Mouse (Mus musculus) gastrocnemius, postnatal 10 days (tissue): ENCODE data around the gene Clic3. TPM values are rescaled to one million over a fixed set of nuclear protein-coding genes. Genes with fewer than 3 reads are reported as not detected.

Experiments used
- DNase-seq: peaks from one replicate; pipeline ENCODE4 v3.0.0; 2021; ENCODE audit warnings: mixed read lengths
- total RNA-seq, 2 experiments: library from RNA; stranded (reverse); gene quantifications; 2 replicates each; pipeline ENCODE4 v1.2.3; 2021

Gene Clic3
- total RNA-seq, 2 experiments from 2014 or later = 0.52 TPM; not detected in 1

GRCm38 (mm10) chr2:25480541-25480940 lies 23.9 kb downstream of the Clic3 start:
- no peak for DNase-seq

DNA sequence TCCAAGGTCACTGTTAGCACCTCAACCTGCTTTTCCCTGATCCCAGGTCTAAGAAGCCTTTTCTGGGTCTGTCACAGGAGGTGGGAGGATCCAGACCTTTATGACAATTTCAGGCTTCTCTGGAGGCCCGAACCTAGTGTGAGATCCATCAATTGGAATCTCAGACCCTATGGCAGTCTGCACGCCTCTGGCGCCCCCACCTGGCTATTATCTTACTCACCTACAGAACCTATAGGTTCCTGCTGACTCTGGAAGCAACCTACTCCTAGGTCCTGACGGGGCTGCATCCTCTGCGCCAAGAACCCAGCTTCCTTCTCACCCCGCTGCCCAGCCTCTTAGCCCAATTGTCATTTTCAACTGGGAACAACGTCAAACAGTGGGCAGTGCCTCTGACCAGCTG lies 26.3 kb downstream of the Clic3 start:
- no peak for DNase-seq

DNA sequence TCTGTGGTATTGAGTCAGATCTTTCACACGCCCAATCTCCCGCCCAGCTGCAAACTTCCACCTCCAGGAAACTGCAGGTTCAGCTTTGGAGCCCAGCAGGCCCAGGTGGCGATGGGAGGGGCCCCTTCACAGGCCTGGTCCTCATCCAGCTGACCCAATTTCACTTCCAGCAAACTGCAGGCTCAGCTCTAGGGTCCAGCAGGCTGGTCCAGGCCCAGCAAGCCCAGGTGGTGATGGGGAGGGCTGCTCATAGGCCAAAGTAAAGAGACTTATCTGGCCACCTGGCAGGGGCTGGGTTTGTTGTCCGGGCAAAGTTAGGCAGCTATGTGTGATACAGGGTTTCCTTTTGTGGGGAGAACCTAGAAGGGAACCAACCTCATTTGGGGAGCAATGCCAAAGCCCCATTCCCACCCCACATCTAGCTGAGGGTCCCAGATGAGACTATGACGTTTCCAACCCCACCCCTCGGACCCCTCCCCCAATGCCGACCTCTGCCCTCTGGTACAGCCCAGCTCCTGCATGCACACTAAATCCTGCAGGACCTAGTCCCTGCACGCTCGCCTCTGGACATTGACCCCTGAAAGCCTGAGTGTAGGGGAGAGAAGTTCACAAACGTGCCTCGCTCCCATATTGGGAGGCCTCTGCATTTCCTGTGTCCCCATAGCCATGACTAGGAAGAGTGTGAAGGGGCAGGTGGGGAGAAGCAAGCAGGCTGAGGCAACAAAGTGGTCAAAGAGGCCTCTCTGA lies 28.4 kb downstream of the Clic3 start:
- DNase-seq = no peak

GRCm38 (mm10) chr2:25487965-25488670 lies 31.5 kb downstream of the Clic3 start:
- DNase-seq = no peak

GRCm38 (mm10) chr2:25488671-25489068 lies 32.0 kb downstream of the Clic3 start:
- no peak for DNase-seq

GRCm38 (mm10) chr2:25492988-25493387 lies 36.4 kb downstream of the Clic3 start:
- no peak for DNase-seq

GRCm38 (mm10) chr2:25493476-25493961 lies 36.9 kb downstream of the Clic3 start, which contains the start of gene Lcn12:
Gene Lcn12, minus strand, starts transcription at chr2:25493911.
- no peak for DNase-seq

DNA sequence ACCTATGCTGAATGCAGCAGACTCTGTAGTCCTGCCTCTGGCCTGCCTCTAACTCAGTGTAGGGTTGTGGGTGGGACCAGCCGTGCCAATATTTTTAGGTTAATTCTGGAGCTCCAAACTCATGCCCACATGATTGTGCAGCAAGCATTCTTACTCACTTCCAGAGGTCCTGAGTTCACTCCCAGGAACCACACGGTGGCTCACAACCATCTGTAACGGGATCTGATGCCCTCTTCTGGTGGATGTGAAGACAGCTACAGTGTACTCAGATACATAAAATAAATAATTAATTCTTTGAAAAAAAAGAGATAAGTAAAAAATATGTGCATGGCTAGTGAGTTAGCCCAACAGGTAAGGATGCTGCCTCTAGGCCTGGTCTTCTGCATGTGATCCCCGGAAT lies 39.8 kb downstream of the Clic3 start:
- no peak for DNase-seq

- DNase-seq = no peak
Measured at GRCm38 (mm10) chr2:25497846-25498575, 41.4 kb downstream of the Clic3 start.

- DNase-seq = no peak
Measured at GRCm38 (mm10) chr2:25498622-25499478, 42.2 kb downstream of the Clic3 start.

DNA sequence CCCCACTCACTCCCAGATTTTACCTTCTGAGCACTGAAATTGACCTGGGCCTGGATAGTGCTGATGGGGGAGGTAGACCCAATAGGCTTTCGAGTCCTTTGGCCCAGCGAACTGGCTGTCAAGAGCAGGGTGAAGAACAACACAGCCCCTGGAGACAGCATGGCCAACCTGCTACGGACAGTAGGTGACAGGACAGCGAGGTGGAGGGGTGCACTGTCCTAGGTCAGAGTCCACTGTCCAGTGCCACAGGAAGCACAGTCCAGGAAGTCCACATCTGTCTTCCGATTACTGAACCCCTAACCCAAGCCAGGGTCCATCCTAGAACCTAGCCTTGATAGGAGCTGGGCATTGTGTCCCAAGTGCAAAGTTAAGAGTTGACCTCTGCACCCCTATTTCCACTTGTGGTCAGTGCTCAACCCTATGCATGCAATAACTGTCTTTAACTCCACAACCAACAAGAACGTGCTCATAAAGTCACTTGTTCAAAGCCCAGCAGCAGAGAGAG lies 43.5 kb downstream of the Clic3 start:
- DNase-seq = no peak

DNA sequence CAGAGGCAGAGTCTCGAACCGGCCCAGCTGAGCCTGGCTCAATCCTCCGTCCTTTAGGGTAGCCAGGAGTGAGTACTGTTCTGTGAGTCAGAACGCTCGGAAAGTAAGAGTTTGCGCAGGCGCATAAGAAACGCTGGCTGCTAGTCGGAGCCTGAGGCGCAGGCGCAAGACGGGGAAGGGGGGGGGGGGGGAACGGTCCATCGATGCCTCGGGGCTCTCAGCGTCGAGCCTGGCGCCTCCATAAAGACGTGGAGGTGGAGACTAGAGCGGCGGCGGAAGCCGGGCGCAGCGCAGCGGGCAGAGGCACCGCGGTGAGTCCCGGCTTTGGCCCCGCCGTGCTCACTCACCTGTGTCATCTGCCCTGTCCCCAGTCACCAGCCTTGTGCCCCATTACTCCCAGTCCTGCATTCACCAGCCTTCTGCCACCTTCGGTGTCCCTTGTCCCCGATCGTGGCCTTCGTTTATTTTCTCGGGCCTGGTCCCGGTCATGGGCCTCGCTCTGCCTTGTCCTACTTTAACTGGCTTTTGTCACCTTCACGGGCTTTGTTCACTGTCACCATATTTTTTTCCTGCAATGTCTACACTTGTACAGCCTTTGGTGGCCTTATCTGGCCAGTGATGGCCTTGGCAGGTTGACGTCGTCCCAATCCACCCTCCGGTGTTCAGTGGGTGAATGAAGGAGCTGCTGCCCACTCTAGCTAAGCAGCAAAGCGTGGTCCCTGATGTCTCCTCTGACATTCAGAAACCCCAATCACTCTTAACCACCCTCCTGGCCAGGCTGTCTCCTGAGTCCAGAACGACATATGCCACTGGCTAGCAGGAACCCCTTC lies 44.2 kb downstream of the Clic3 start, which contains the start of gene Fbxw5:
Gene Fbxw5 (plus strand): TSS at position 175 of the 830 bp plus-strand sequence.
- DNase-seq = peak; percentile 82

GRCm38 (mm10) chr2:25501593-25502486 lies 45.2 kb downstream of the Clic3 start, which contains the start of gene C8g:
Gene C8g, minus strand, starts transcription at chr2:25501719.
- no peak for DNase-seq

DNA sequence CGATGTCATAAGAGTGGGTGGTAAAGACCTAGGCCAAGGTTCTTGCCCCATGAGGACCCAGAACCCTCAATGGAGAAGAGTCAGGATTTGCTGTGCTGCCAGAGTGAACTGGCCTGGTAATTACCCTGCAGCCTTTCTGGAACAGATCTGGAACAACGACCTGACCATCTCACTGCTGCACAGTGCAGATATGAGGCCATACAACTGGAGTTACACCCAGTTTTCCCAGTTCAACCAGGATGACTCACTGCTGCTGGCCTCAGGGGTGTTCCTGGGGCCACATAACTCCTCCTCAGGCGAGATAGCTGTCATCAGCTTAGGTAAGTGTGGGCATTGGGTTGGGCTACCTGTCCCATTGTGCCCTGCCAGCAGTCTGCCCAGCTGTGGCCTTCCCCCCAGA lies 46.1 kb downstream of the Clic3 start:
- no peak for DNase-seq

- no peak for DNase-seq
Measured at GRCm38 (mm10) chr2:25504538-25504937, 47.9 kb downstream of the Clic3 start.

- no peak for DNase-seq
Measured at GRCm38 (mm10) chr2:25505000-25505399, 48.4 kb downstream of the Clic3 start.

GRCm38 (mm10) chr2:25505860-25506259 lies 49.2 kb downstream of the Clic3 start:
- DNase-seq = no peak

DNA sequence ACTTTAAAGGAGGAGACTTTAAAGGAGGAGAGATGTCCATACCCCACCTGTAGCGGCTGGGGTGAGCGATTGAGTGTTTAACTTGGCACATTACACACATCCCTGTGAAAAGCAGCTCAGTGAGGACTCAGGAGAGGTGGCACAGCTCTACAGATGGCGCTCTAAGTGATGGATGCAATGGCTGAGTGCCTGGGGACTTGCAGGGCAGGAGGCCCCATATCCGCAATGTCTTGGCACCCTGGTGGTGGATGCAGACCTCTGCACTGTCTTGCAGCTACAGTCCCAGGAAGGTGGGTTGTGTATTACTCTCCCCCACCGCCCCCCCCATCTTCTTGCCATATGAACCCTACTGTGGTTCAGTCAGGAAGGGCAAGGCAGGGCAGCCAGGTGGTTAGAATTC lies 50.3 kb downstream of the Clic3 start:
- DNase-seq = no peak
